Mouse (Mus musculus) intestine, postnatal 0 days (tissue): ENCODE results near the gene Elavl3. TPM values are rescaled to one million over a fixed set of nuclear protein-coding genes. Genes with fewer than 3 reads are reported as not detected.
A peak's percentile ranks its signal among the peaks of the same experiment; 100 is the strongest.

Source experiments
- ATAC-seq: fragments of 200-750 bp; cut with Nextera tagmentation; 2 replicates; pipeline ENCODE4 v1.8.0; 2017; ENCODE audit warnings: mild to moderate bottlenecking, moderate TSS enrichment, moderate library complexity
- H3K27ac ChIP-seq: fragments of 300-500 bp; sonication (generic); 2 replicates; pipeline ENCODE4 v1.5.1; 2014; ENCODE audit warnings: mild to moderate bottlenecking, low read depth, low read length, moderate library complexity
- H3K27me3 ChIP-seq: fragments of 300-500 bp; sonication (generic); replicated peaks from 2 replicates; pipeline ENCODE4 v1.6.1; 2014; ENCODE audit warnings: low read length, mixed read lengths; ENCODE audit not compliant: control insufficient read depth, insufficient read depth
- H3K36me3 ChIP-seq: fragments of 300-500 bp; sonication (generic); 2 replicates; pipeline ENCODE4 v1.6.1; 2014; ENCODE audit warnings: mild to moderate bottlenecking, moderate library complexity; ENCODE audit not compliant: control insufficient read depth, insufficient read depth
- H3K4me1 ChIP-seq: fragments of 300-500 bp; sonication (generic); replicated peaks from 2 replicates; pipeline ENCODE4 v1.6.1; 2014; ENCODE audit warnings: antibody characterized with exemption, low read length, mixed read lengths; ENCODE audit not compliant: control insufficient read depth, insufficient read depth
- H3K4me2 ChIP-seq: fragments of 300-500 bp; sonication (generic); replicated peaks from 2 replicates; pipeline ENCODE4 v1.6.1; 2014; ENCODE audit warnings: low read depth, mild to moderate bottlenecking, moderate library complexity
- H3K4me3 ChIP-seq: fragments of 300-500 bp; sonication (generic); 2 replicates; pipeline ENCODE4 v1.5.1; 2014; ENCODE audit warnings: low read depth, low read length
- H3K9ac ChIP-seq: fragments of 300-500 bp; sonication (generic); 2 replicates; pipeline ENCODE4 v1.6.1; 2014; ENCODE audit warnings: mild to moderate bottlenecking, low read depth, low read length
- H3K9me3 ChIP-seq: fragments of 300-500 bp; sonication (generic); 2 replicates; pipeline ENCODE4 v1.6.1; 2016; ENCODE audit warnings: mixed run types; ENCODE audit not compliant: control insufficient read depth
- CTCF ChIP-seq: sonication (generic); IDR thresholded peaks from 2 replicates; pipeline ENCODE4 v1.5.1; 2016; ENCODE audit warnings: low read depth, mild to moderate bottlenecking, control low read depth, antibody characterized with exemption, moderate library complexity
- WGBS: fragments of 180-500 bp; shearing (Covaris S2); extraction: QIAGEN DNeasy Blood & Tissue Kit; methylation state at CpG from one replicate; pipeline ENCODE4 v1.1.7; 2014; 5-methylcytosine and 5-hydroxymethylcytosine counted together
- polyA plus RNA-seq: library from polyadenylated mRNA; unstranded; fragments of >200 nt; fragmentation: Nextera tagmentation; extraction: Ambion mirVana; gene quantifications from 2 replicates; pipeline ENCODE4 v1.2.1, GENCODE M21; 2015

Gene Elavl3
- polyA plus RNA-seq, 1 experiment from 2014 or later, result 0.78 TPM

DNA sequence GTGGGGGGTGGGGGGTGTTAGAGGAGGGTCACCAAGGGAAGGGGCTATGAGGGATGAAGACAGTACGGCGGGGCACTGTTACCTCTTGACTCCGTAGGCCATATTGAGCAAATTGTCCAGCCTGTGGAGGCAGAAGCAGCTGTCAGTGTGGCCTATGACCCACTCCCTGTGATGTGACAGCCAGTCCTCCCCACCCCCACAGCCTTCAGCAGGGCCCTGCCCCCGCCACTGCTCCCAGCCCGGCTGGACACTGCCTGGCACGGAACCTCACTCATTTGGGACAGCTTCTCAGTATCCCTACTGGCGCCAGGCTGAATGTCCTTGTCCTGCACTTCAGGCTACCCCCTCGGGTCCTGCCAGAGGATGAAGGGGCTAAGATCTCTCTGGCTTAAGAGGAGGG, 27.2 kb downstream of the Elavl3 start:
- Histone ChIP-seq H3K36me3 (no peaks in the 10 kb centered on the region), H3K4me1 (no peaks in the 10 kb centered on the region), H3K27ac (no peak overlapping the region), H3K4me3 (no peak overlapping the region), H3K4me2 (no peak overlapping the region), H3K9ac (no peak overlapping the region), H3K27me3 (no peaks in the 10 kb centered on the region), H3K9me3 (no peaks in the 10 kb centered on the region)
- TF ChIP-seq CTCF, result no peak
- 61% methylated on average over 8 of the region's 8 CpGs for WGBS
- no peak for ATAC-seq

- Histone ChIP-seq H3K4me3 (no peak overlapping the region), H3K27ac (no peak overlapping the region), H3K4me1 (no peaks in the 10 kb centered on the region), H3K9me3 (no peaks in the 10 kb centered on the region), H3K36me3 (peaks cover 20% of the 10 kb centered on the region), H3K4me2 (no peak overlapping the region), H3K9ac (no peak overlapping the region), H3K27me3 (no peaks in the 10 kb centered on the region)
- TF ChIP-seq CTCF, result no peak
- 79% methylated on average over 7 of the region's 7 CpGs for WGBS
- no peak for ATAC-seq
Measured at GRCm38 (mm10) chr9:22017208-22017825, 34.5 kb downstream of the Elavl3 start.

- Histone ChIP-seq H3K4me2 (no peak overlapping the region), H3K36me3 (peaks cover 31% of the 10 kb centered on the region), H3K9me3 (no peaks in the 10 kb centered on the region), H3K27ac (no peak overlapping the region), H3K4me1 (no peaks in the 10 kb centered on the region), H3K4me3 (no peak overlapping the region), H3K9ac (no peak overlapping the region), H3K27me3 (no peaks in the 10 kb centered on the region)
- no peak for ATAC-seq
- no peak for TF ChIP-seq CTCF
- WGBS, result 77% methylated on average over 10 of the region's 10 CpGs
Measured at GRCm38 (mm10) chr9:22016245-22016644, 35.6 kb downstream of the Elavl3 start.

GRCm38 (mm10) chr9:22012731-22013130, 39.1 kb downstream of the Elavl3 start:
- H3K36me3 ChIP-seq, result peaks cover 66% of the 10 kb centered on the region
- no peak overlapping the region for H3K4me3 ChIP-seq
- H3K4me1 ChIP-seq, result no peaks in the 10 kb centered on the region
- no peak overlapping the region for H3K27ac ChIP-seq
- no peak overlapping the region for H3K9ac ChIP-seq
- H3K9me3 ChIP-seq, result no peaks in the 10 kb centered on the region
- no peak overlapping the region for H3K4me2 ChIP-seq
- WGBS, result 92% methylated on average over 13 of the region's 13 CpGs
- no peak for ATAC-seq
- H3K27me3 ChIP-seq, result no peaks in the 10 kb centered on the region
- TF ChIP-seq CTCF, result no peak

DNA sequence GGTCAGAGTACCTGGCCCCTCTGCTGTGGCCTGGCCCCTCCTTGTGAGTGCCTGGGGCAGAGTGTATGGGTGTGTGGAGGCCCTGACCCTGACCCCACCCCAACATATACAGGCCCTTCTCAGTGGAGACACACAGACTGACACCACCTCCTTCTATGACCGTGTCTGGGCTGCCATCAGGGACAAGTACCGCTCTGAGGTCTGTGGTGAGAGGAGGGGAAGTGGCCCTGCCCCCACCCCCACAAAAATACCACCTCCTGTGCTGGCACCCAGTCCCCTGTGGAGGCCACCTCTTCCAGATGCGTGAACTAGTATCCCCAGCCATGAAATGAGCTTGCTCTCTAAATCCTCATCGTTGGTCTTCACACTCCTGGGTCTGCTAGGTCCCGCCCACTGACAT, 40.8 kb downstream of the Elavl3 start:
- no peak overlapping the region for H3K4me2 ChIP-seq
- peaks cover 77% of the 10 kb centered on the region for H3K36me3 ChIP-seq
- H3K9me3 ChIP-seq, result no peaks in the 10 kb centered on the region
- H3K27ac ChIP-seq, result no peak overlapping the region
- no peaks in the 10 kb centered on the region for H3K27me3 ChIP-seq
- 86% methylated on average over 5 of the region's 5 CpGs for WGBS
- H3K4me1 ChIP-seq, result no peaks in the 10 kb centered on the region
- no peak overlapping the region for H3K4me3 ChIP-seq
- no peak for TF ChIP-seq CTCF
- no peak for ATAC-seq
- H3K9ac ChIP-seq, result no peak overlapping the region

DNA sequence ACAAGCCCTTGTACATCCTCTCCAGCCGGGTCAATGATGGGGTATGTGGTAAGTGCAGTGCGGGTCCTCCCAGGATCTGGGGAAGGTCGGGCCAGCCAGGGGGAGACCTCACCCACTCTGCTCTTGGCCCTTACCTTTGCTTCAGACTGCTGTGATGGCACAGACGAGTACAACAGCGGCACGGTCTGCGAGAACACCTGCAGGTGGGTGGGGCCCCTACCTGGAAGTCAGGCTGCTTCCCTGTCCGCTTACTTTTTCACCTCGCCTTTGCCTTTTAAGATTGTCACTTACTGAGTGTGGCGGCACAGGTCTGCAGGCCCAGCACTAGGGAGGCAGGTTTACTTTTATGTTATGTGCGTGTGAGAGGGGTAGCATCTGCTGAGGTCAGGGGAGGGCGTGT, 47.3 kb downstream of the Elavl3 start:
- Histone ChIP-seq H3K27me3 (no peaks in the 10 kb centered on the region), H3K27ac (no peak overlapping the region; the same call in 1 of the 2 replicates), H3K36me3 (peaks cover 49% of the 10 kb centered on the region), H3K4me2 (peak overlapping the region; percentile 80), H3K4me3 (0 out of 2 replicates have a peak overlapping the region, but pooled peaks have one; percentile 70), H3K9ac (no peak overlapping the region), H3K4me1 (peaks cover 4% of the 10 kb centered on the region), H3K9me3 (no peaks in the 10 kb centered on the region)
- no peak for ATAC-seq
- WGBS, result 67% methylated on average over 12 of the region's 12 CpGs
- TF ChIP-seq CTCF, result no peak
